8 mouse cellular contexts compared by ENCODE assay signal in genomic region chr7:29383255-29383654, GRCm38 (mm10).
DNase-seq lines count a peak whose midpoint lies in the region; ATAC-seq and TF ChIP-seq lines count a peak whose summit lies in the region.

No protein-coding gene starts in this region.

- H3K36me3 ChIP-seq in E14TG2a.4 (ENCODE audit: insufficient read depth, low read length) = peaks cover 91% of the 10 kb centered on the region
- H3K36me3 ChIP-seq in forebrain, embryonic 11.5 days (ENCODE audit: control insufficient read depth, insufficient read depth, low read length) = no peaks in the 10 kb centered on the region; the same call in 1 of the 2 replicates
- peaks cover 70% of the 10 kb centered on the region for H3K36me3 ChIP-seq in lung, embryonic 15.5 days

- no peak overlapping the region for H3K4me2 ChIP-seq in forebrain, embryonic 11.5 days (ENCODE audit: low read depth, low read length, severe bottlenecking)
- no peak overlapping the region for H3K4me2 ChIP-seq in lung, embryonic 15.5 days

- H3K9ac ChIP-seq in forebrain, embryonic 11.5 days (ENCODE audit: low read length) = no peak overlapping the region
- H3K9ac ChIP-seq in lung, embryonic 15.5 days = no peak overlapping the region

- peak; percentile 97 for TF ChIP-seq CTCF in E14TG2a.4 (conservative IDR thresholded peaks at IDR 0.05; ENCODE audit: low read length)

- H3K4me3 ChIP-seq in E14TG2a.4 (replicated peaks; ENCODE audit: low read length) = peak overlapping the region; percentile 58
- H3K4me3 ChIP-seq in forebrain, embryonic 11.5 days (ENCODE audit: low read depth, low read length) = no peak overlapping the region
- no peak overlapping the region for H3K4me3 ChIP-seq in lung, embryonic 15.5 days

- DNase-seq in c-Kit-negative CD71-positive TER-119-positive erythroid progenitor cells, embryonic 14.5 days (ENCODE audit: low read depth, low spot score) = peak; percentile 45
- DNase-seq in forebrain, embryonic 11.5 days (ENCODE audit: low spot score) = peak; percentile 93
- DNase-seq in heart, postnatal 25 days (ENCODE audit: low spot score) = peak; percentile 44
- DNase-seq in kidney, postnatal 4 days = peak; percentile 95 to 96
- DNase-seq in ovary, adult 18-20 months (ENCODE audit: low spot score) = peak; percentile 43
- peak; percentile 26 to 40 for DNase-seq in thymus, adult 18-20 months

- H3K4me1 ChIP-seq in E14TG2a.4 (replicated peaks; ENCODE audit: low read depth, low read length) = peaks cover 64% of the 10 kb centered on the region
- no peaks in the 10 kb centered on the region for H3K4me1 ChIP-seq in forebrain, embryonic 11.5 days (replicated peaks; ENCODE audit: control insufficient read depth, insufficient read depth, low read length)
- peaks cover 3% of the 10 kb centered on the region; the same call in 1 of the 2 replicates for H3K4me1 ChIP-seq in lung, embryonic 15.5 days

- no peaks in the 10 kb centered on the region for H3K9me3 ChIP-seq in E14TG2a.4 (ENCODE audit: low read length)
- no peaks in the 10 kb centered on the region for H3K9me3 ChIP-seq in forebrain, embryonic 11.5 days (ENCODE audit: control insufficient read depth, low read length)
- H3K9me3 ChIP-seq in lung, embryonic 15.5 days = no peaks in the 10 kb centered on the region

- ATAC-seq in forebrain, embryonic 11.5 days (replicated peaks; ENCODE audit: low FRiP score) = peak; percentile 51; the same call in 1 of the 2 replicates
- peak; percentile 67; the same call in 1 of the 2 replicates for ATAC-seq in lung, embryonic 15.5 days (ENCODE audit: borderline replicate concordance, extremely low read depth, low FRiP score, low TSS enrichment)

- no peak overlapping the region for H3K27ac ChIP-seq in forebrain, embryonic 11.5 days (ENCODE audit: low read depth, low read length)
- no peak overlapping the region; the same call in 1 of the 2 replicates for H3K27ac ChIP-seq in lung, embryonic 15.5 days

- WGBS in forebrain, embryonic 11.5 days = 30% methylated on average over 10 of the region's 10 CpGs
- whole genome bisulfite sequencing in lung, embryonic 15.5 days = 21% methylated on average over 10 of the region's 10 CpGs

- no peaks in the 10 kb centered on the region for H3K27me3 ChIP-seq in E14TG2a.4 (ENCODE audit: insufficient read depth, low read length)
- H3K27me3 ChIP-seq in forebrain, embryonic 11.5 days (ENCODE audit: control insufficient read depth, insufficient read depth, low read length) = no peaks in the 10 kb centered on the region
- H3K27me3 ChIP-seq in lung, embryonic 15.5 days = no peaks in the 10 kb centered on the region

- intact Hi-C loops in heart, postnatal 25 days (cut with DNase I) = loop anchor here (1.0 kb wide), 1 partner anchor 139 kb away; no protein-coding TSS in a partner anchor

Comparison
In these comparisons a context has a peak if more than half of its experiments do, and no peak if none do; other contexts are left out.
1. DNase-seq: peak in every context shown above with its lines; median percentile 96 in kidney, postnatal 4 days; 93 in forebrain, embryonic 11.5 days; 45 in c-Kit-negative CD71-positive TER-119-positive erythroid progenitor cells, embryonic 14.5 days; 44 in heart, postnatal 25 days; 43 in ovary, adult 18-20 months; 33 in thymus, adult 18-20 months.